Mouse (Mus musculus) hindbrain, postnatal 0 days (tissue): Measurements from ENCODE around the gene Plin1. TPM values are rescaled to one million over a fixed set of nuclear protein-coding genes. Genes with fewer than 3 reads are reported as not detected.

ENCODE experiments used
- ATAC-seq: fragments of 200-750 bp; cut with Nextera tagmentation; 2 replicates; pipeline ENCODE4 v1.8.0; 2017; ENCODE audit warnings: mild to moderate bottlenecking, moderate TSS enrichment, moderate library complexity
- DNase-seq: peaks from one replicate; pipeline ENCODE4 v3.0.0-alpha.2; 2015; ENCODE audit warnings: low spot score
- H3K27ac ChIP-seq: fragments of 300-500 bp; sonication (generic); 2 replicates; pipeline ENCODE4 v1.5.1; 2014; ENCODE audit warnings: mild to moderate bottlenecking
- H3K27me3 ChIP-seq: fragments of 300-500 bp; sonication (generic); 2 replicates; pipeline ENCODE4 v1.6.1; 2014; ENCODE audit warnings: low read length, mixed read lengths; ENCODE audit not compliant: insufficient read depth
- H3K36me3 ChIP-seq: fragments of 300-500 bp; sonication (generic); 2 replicates; pipeline ENCODE4 v1.6.1; 2014; ENCODE audit warnings: low read length, mixed read lengths; ENCODE audit not compliant: insufficient read depth
- H3K4me1 ChIP-seq: fragments of 300-500 bp; sonication (generic); 2 replicates; pipeline ENCODE4 v1.6.1; 2014; ENCODE audit warnings: antibody characterized with exemption, low read length, mixed read lengths; ENCODE audit not compliant: insufficient read depth
- H3K4me2 ChIP-seq: fragments of 300-500 bp; sonication (generic); 2 replicates; pipeline ENCODE4 v1.6.1; 2014; ENCODE audit warnings: low read depth, mild to moderate bottlenecking, low read length, moderate library complexity, mixed read lengths
- H3K4me3 ChIP-seq: fragments of 300-500 bp; sonication (generic); 2 replicates; pipeline ENCODE4 v1.5.1; 2014; ENCODE audit warnings: low read length
- H3K9ac ChIP-seq: fragments of 300-500 bp; sonication (generic); replicated peaks from 2 replicates; pipeline ENCODE4 v1.6.1; 2014; ENCODE audit warnings: mild to moderate bottlenecking, low read length, moderate library complexity, mixed read lengths
- H3K9me3 ChIP-seq: fragments of 300-500 bp; sonication (generic); 2 replicates; pipeline ENCODE4 v1.6.1; 2016; ENCODE audit warnings: low read length, mixed read lengths
- CTCF ChIP-seq: IDR thresholded peaks from 2 replicates; pipeline ENCODE4 v1.5.1; 2016; ENCODE audit warnings: antibody characterized with exemption, control low read depth, low read depth
- WGBS: fragments of 180-500 bp; shearing (Covaris S2); extraction: QIAGEN DNeasy Blood & Tissue Kit; methylation state at CpG from one replicate; pipeline ENCODE4 v1.1.7; 2014; 5-methylcytosine and 5-hydroxymethylcytosine counted together
- polyA plus RNA-seq: library from polyadenylated mRNA; unstranded; fragments of >200 nt; fragmentation: Nextera tagmentation; extraction: Ambion mirVana; gene quantifications from 2 replicates; pipeline ENCODE4 v1.2.1, GENCODE M21; 2015
- total RNA-seq: library from RNA; depleted of rRNA; stranded (reverse); fragments of >200 nt; gene quantifications from 2 replicates; pipeline ENCODE4 v1.2.3, GENCODE M21; 2014; rRNA removed

The Plin1 gene
- total RNA-seq (0.21 and 7.3 TPM in 2 replicates), polyA plus RNA-seq (0.33 and 0.44 TPM in 2 replicates)

DNA sequence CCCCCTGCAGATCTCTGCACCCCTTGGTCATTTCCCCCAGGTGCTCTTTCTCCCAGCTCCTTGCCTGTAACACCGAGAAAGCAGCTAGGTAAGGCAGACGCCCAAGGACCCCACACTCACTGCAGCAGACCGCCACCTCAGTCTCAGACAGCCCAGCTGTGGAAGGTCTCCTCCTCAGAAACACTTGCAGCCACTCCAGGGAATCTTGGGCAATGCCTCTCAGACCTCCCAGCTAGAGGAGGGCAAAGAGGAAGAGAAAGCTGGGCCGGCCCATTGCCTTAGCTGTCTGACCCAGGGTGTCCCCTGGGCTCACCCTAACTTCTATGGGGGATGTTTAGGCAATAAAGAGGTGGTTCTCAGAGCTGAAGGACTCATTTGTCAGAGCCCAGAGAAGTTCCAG lies at the start of gene Plin1:
TSS of gene Plin1 (minus strand) at position 282 of the 400 bp plus-strand sequence.
- Histone ChIP-seq H3K27ac (no peak within 1 kb of the TSS), H3K4me3 (no peak within 1 kb of the TSS), H3K4me1 (no peaks in the 10 kb centered on the region), H3K9ac (no peak within 1 kb of the TSS), H3K27me3 (no peaks in the 10 kb centered on the region), H3K4me2 (no peak within 1 kb of the TSS), H3K9me3 (no peaks in the 10 kb centered on the region), H3K36me3 (no peaks in the 10 kb centered on the region)
- ATAC-seq (no peak), DNase-seq (no peak)
- WGBS = 69% methylated on average over 4 of the region's 4 CpGs
- no peak for TF ChIP-seq CTCF

DNA sequence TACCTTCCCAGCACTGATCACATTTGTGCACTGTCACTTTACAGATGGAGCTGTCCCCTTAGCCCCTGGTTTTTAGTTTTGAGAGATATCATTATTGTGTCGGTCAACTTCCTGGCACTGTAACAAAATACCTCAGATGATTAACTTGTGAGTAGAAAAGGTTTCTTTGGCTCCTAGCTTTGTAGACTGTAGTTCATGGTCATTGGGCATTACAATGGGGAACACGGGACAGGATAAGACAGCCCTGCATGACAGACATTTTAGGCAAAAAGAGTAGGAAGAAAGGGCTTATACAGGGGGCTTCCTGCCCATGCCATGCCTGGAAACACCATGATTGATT lies 49.8 kb upstream of the Plin1 start:
- DNase-seq (no peak), ATAC-seq (no peak)

DNA sequence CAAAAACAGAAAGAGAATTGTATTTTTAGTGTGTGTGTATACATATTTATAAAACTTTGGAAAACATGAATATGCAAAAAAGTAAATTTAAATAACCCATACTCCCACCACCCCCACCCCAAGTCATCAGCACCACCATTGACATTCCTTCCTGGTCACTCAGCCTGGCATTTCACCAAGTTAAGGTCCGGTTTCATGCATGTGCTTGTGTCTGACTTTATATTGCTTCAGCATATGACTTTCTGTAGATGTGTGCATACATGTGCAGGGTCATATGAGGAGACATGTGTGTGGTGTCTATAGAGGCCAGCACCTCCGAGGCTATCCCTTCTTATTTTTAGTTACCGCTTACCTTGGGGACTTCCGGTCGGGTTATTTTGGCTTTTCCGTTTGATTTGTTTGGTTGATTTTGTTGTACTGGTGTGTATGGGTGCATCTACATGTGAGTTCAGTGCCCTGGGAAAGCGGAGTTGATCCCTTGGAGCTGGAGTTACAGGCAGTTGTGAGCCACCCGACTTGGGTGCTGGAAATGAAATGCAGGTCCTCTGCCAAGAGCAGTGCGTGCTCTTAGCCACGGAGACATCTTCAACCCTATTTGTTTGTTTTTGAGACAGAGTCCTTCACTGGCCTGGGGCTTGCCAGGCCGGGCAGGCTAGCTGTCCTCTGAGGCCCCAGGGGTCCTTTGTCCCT lies 49.3 kb upstream of the Plin1 start:
- Histone ChIP-seq H3K4me3 (no peak overlapping the region), H3K27ac (no peak overlapping the region), H3K27me3 (0 out of 2 replicates have a peak, but pooled peaks cover under 1% of the 10 kb centered on the region), H3K9me3 (no peaks in the 10 kb centered on the region), H3K9ac (no peak overlapping the region), H3K4me1 (no peaks in the 10 kb centered on the region), H3K36me3 (no peaks in the 10 kb centered on the region), H3K4me2 (no peak overlapping the region)
- TF ChIP-seq CTCF = no peak
- ATAC-seq (no peak), DNase-seq (no peak)
- 71% methylated on average over 11 of the region's 11 CpGs for WGBS

More for the DNA sequence above, 49.8 kb upstream of the Plin1 start:
- TF ChIP-seq CTCF = no peak
- no peaks in the 10 kb centered on the region for H3K36me3 ChIP-seq
- H3K9ac ChIP-seq = no peak overlapping the region
- no peak overlapping the region for H3K4me3 ChIP-seq
- no peak overlapping the region for H3K27ac ChIP-seq
- 64% methylated on average over 2 of the region's 2 CpGs for WGBS
- no peak overlapping the region for H3K4me2 ChIP-seq
- H3K27me3 ChIP-seq = 0 out of 2 replicates have a peak, but pooled peaks cover 4% of the 10 kb centered on the region
- H3K4me1 ChIP-seq = no peaks in the 10 kb centered on the region
- H3K9me3 ChIP-seq = no peaks in the 10 kb centered on the region

DNA sequence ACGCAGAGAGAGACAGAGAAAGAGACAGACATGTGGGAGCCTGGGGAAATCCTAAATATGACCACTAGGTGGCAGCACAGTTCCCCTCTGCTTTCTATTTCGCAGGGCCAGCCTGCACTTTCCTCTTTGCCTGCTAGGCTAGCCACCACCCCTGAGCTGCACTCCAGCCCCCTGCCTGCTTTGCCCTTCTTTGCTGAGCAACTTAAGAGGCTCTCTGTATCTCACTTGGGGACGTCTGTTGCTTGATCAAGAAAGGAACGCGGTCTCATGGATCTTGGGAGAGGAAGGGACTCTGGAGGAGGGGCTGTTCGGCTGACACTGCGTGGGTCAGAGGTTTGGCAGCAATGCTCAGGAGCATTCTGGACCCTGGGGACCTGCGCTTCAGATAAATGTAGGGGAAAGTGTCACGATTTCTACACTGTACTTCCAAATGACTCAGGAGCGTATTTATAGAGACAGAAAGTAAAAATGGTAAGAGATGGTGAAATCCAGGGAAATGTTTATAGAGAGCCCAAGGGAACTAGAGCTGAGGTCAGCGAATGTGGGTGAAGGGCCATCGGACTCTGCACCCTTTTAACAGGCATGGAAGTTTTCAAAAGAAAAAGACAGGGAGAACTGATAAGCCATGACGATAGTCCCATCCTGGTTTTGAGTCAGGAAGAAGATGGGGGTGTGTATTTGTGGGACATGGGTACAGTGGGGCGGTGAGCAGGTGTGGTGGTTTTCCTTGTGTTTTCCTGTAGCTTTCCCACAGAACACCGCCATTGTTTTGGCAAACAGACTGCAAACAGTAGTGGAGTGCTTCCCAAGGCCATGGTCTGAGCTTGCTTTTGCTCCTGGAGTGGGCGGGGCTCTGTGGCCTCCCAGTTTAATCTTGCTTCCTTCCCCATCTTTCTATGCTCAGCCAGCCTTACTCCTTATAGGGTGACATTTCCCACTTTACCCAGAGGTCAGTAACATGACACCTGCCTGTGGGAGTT lies 48.2 kb upstream of the Plin1 start:
- no peaks in the 10 kb centered on the region for H3K4me1 ChIP-seq
- peak; percentile 85 for DNase-seq
- peak; percentile 97 for TF ChIP-seq CTCF
- no peaks in the 10 kb centered on the region for H3K36me3 ChIP-seq
- WGBS = 34% methylated on average over 16 of the region's 16 CpGs
- H3K9me3 ChIP-seq = no peaks in the 10 kb centered on the region
- no peak overlapping the region; the same call in 1 of the 2 replicates for H3K9ac ChIP-seq
- peak overlapping the region; percentile 52 for H3K4me2 ChIP-seq
- no peaks in the 10 kb centered on the region for H3K27me3 ChIP-seq
- ATAC-seq = peak; percentile 77
- H3K27ac ChIP-seq = no peak overlapping the region
- peak overlapping the region; percentile 21; the same call in 1 of the 2 replicates for H3K4me3 ChIP-seq

DNA sequence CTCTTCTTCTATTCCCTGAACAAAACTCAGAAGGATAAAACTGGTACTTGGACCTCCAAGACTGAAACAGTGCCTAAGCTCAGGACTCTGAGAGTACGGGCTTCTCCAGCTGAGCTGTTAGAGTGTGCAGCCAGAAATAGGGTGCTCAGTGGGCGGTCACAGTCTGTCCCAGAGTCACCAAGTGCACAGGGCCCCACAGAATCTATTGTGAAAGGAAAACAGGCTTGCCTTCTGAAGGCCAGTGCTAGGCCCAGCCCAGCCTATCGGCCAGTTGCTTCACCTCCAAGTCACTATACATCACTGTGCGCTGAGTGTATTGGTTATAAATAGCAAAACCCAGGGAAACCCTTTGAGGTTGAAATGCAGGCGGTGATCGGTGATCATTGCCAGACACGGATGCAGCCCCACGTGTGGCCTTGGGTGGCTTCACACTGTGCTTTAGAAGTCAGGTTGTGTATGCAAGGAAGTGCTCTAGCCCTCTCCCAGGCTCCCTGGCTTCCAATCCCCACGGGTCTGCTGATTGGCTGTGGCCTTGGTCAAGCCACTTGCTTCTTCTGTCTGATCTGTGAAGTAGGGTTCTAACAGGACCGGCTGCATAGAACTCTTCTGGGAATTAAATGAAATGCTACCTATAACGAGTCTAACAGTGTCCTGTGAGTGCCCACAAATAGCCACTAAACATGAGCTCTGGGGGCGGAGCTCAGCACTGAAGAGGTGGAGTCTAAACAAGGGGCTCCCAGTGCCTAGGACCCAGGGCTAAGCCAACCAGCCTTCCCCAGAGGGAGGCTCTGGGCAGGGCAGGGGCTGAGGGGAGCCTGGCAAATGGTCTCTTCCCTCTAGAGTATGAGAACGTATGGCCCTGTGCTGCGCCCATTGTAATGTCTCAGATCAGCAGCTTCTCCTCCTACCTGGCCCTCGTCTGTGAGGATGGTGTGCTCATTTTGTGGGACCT lies 39.1 kb upstream of the Plin1 start:
- ATAC-seq (no peak), DNase-seq (no peak)
- Histone ChIP-seq H3K36me3 (no peaks in the 10 kb centered on the region), H3K27ac (no peak overlapping the region), H3K9me3 (no peaks in the 10 kb centered on the region), H3K4me1 (no peaks in the 10 kb centered on the region), H3K9ac (no peak overlapping the region), H3K27me3 (no peaks in the 10 kb centered on the region), H3K4me3 (no peak overlapping the region), H3K4me2 (no peak overlapping the region)
- no peak for TF ChIP-seq CTCF
- WGBS = 48% methylated on average over 15 of the region's 15 CpGs

DNA sequence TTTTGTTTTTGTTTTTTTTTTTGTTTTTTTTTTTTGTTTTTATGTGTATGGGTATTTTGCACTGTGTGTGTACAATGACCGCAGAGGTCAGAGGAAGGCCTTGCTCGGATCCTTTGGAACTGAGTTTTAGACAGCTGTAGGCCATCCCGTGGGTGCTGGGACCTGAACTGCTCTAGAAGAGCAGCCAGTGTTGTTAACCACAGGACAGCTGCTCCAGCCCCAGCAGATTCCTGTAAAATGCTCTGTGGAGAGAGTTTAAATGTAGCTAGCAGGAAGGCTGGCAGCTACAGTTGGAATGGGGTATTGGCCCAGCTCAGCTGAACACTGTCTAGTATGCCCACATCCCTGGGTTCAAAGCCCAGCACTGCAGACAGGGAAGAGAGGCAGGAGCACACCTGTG lies 37.0 kb upstream of the Plin1 start:
- H3K4me3 ChIP-seq = no peak overlapping the region
- ATAC-seq (no peak), DNase-seq (no peak)
- no peaks in the 10 kb centered on the region for H3K27me3 ChIP-seq
- no peak for TF ChIP-seq CTCF
- WGBS = 83% methylated on average over 3 of the region's 3 CpGs
- H3K36me3 ChIP-seq = no peaks in the 10 kb centered on the region
- H3K27ac ChIP-seq = no peak overlapping the region
- H3K4me2 ChIP-seq = no peak overlapping the region
- no peaks in the 10 kb centered on the region for H3K9me3 ChIP-seq
- no peaks in the 10 kb centered on the region for H3K4me1 ChIP-seq
- H3K9ac ChIP-seq = no peak overlapping the region
